Mouse (Mus musculus): ENCODE data around the gene Rps18. TPM values are rescaled to one million over a fixed set of nuclear protein-coding genes. Genes with fewer than 3 reads are reported as not detected.
"Not testable (repeated sequence)": the region's sequence is repeated elsewhere in the genome, so short reads cannot be mapped to it uniquely, and the experiment has no call there.

The Rps18 gene
- polyA plus RNA-seq, 1 experiment from 2014 or later: 1,837 TPM

GRCm38 (mm10) chr17:33952015-33952414, 3.8 kb downstream of the Rps18 start:
- not testable (repeated sequence) for H3K9me3 ChIP-seq; ATAC-seq (ENCODE audit: insufficient number of reproducible peaks, low FRiP score, low TSS enrichment, low read depth); H3K27me3 ChIP-seq; H3K9ac ChIP-seq
- Histone ChIP-seq H3K4me3 (peak overlapping the region; percentile 51), H3K4me2 (peak overlapping the region; percentile 89), H3K27ac (peak overlapping the region; percentile 92), H3K36me3 (peaks cover 55% of the 10 kb centered on the region), H3K4me1 (peaks cover 67% of the 10 kb centered on the region)
- WGBS: 76% methylated on average over 13 of the region's 13 CpGs

- peaks cover 62% of the 10 kb centered on the region for H3K4me1 ChIP-seq
- peak within 1 kb of the TSS; percentile 89 for H3K4me2 ChIP-seq
- ATAC-seq (ENCODE audit: insufficient number of reproducible peaks, low FRiP score, low TSS enrichment, low read depth): peak; percentile 80
Observed at GRCm38 (mm10) chr17:33951021-33951946, 4.5 kb downstream of the Rps18 start, which contains the start of gene B3galt4. TSS of gene B3galt4 (minus strand) at chr17:33951488.

GRCm38 (mm10) chr17:33950131-33950625, 5.6 kb downstream of the Rps18 start:
- WGBS: 75% methylated on average over 10 of the region's 10 CpGs
- H3K36me3 ChIP-seq: peaks cover 71% of the 10 kb centered on the region

More at GRCm38 (mm10) chr17:33951021-33951946, 4.5 kb downstream of the Rps18 start, which contains the start of gene B3galt4:
- WGBS: under 1% methylated on average over 45 of the region's 45 CpGs
- peak within 1 kb of the TSS; percentile 92 for H3K27ac ChIP-seq
- no peaks in the 10 kb centered on the region for H3K9me3 ChIP-seq
- H3K27me3 ChIP-seq: no peaks in the 10 kb centered on the region
- H3K4me3 ChIP-seq: peak within 1 kb of the TSS; percentile 51
- H3K9ac ChIP-seq: peak within 1 kb of the TSS; percentile 54
- peaks cover 61% of the 10 kb centered on the region for H3K36me3 ChIP-seq

GRCm38 (mm10) chr17:33948905-33949537, 6.8 kb downstream of the Rps18 start:
- H3K4me2 ChIP-seq: no peak overlapping the region
- peaks cover 80% of the 10 kb centered on the region for H3K36me3 ChIP-seq
- no peak overlapping the region for H3K27ac ChIP-seq
- H3K4me1 ChIP-seq: peaks cover 54% of the 10 kb centered on the region
- H3K4me3 ChIP-seq: no peak overlapping the region
- ATAC-seq (ENCODE audit: insufficient number of reproducible peaks, low FRiP score, low TSS enrichment, low read depth): no peak
- no peaks in the 10 kb centered on the region for H3K9me3 ChIP-seq
- 89% methylated on average over 19 of the region's 19 CpGs for WGBS
- H3K27me3 ChIP-seq: no peaks in the 10 kb centered on the region
- no peak overlapping the region for H3K9ac ChIP-seq

More at GRCm38 (mm10) chr17:33950131-33950625, 5.6 kb downstream of the Rps18 start:
- H3K9ac ChIP-seq: 0 out of 2 replicates have a peak overlapping the region, but pooled peaks have one; percentile 54
- H3K27ac ChIP-seq: peak overlapping the region; percentile 92
- H3K4me2 ChIP-seq: peak overlapping the region; percentile 89
- peak overlapping the region; percentile 51 for H3K4me3 ChIP-seq
- H3K27me3 ChIP-seq: no peaks in the 10 kb centered on the region
- ATAC-seq (ENCODE audit: insufficient number of reproducible peaks, low FRiP score, low TSS enrichment, low read depth): no peak
- no peaks in the 10 kb centered on the region for H3K9me3 ChIP-seq
- peaks cover 62% of the 10 kb centered on the region for H3K4me1 ChIP-seq

- H3K4me1 ChIP-seq: peaks cover 47% of the 10 kb centered on the region
- no peak overlapping the region for H3K27ac ChIP-seq
- ATAC-seq (ENCODE audit: insufficient number of reproducible peaks, low FRiP score, low TSS enrichment, low read depth): no peak
- 82% methylated on average over 22 of the region's 22 CpGs for WGBS
- H3K36me3 ChIP-seq: peaks cover 79% of the 10 kb centered on the region
- H3K4me2 ChIP-seq: no peak overlapping the region
- no peak overlapping the region for H3K9ac ChIP-seq
- H3K4me3 ChIP-seq: no peak overlapping the region
- no peaks in the 10 kb centered on the region for H3K27me3 ChIP-seq
- H3K9me3 ChIP-seq: no peaks in the 10 kb centered on the region
Observed at GRCm38 (mm10) chr17:33948090-33948904, 7.5 kb downstream of the Rps18 start.

- peaks cover 77% of the 10 kb centered on the region for H3K36me3 ChIP-seq
- 87% methylated on average over 10 of the region's 10 CpGs for WGBS
- no peak for ATAC-seq (ENCODE audit: insufficient number of reproducible peaks, low FRiP score, low TSS enrichment, low read depth)
- no peaks in the 10 kb centered on the region for H3K9me3 ChIP-seq
- peaks cover 40% of the 10 kb centered on the region for H3K4me1 ChIP-seq
- no peak overlapping the region for H3K27ac ChIP-seq
- no peak overlapping the region for H3K4me3 ChIP-seq
- H3K27me3 ChIP-seq: no peaks in the 10 kb centered on the region
- H3K4me2 ChIP-seq: no peak overlapping the region
- no peak overlapping the region for H3K9ac ChIP-seq
Observed at GRCm38 (mm10) chr17:33947430-33948089, 8.2 kb downstream of the Rps18 start.

GRCm38 (mm10) chr17:33943454-33943853, 12.3 kb downstream of the Rps18 start:
- no peak for ATAC-seq (ENCODE audit: insufficient number of reproducible peaks, low FRiP score, low TSS enrichment, low read depth)
- 94% methylated on average over 15 of the region's 15 CpGs for WGBS
- peaks cover 55% of the 10 kb centered on the region for H3K36me3 ChIP-seq

GRCm38 (mm10) chr17:33941381-33941780, 14.4 kb downstream of the Rps18 start:
- H3K4me1 ChIP-seq: peaks cover 23% of the 10 kb centered on the region

More at GRCm38 (mm10) chr17:33943454-33943853, 12.3 kb downstream of the Rps18 start:
- Histone ChIP-seq H3K4me2 (no peak overlapping the region), H3K4me3 (no peak overlapping the region), H3K9me3 (no peaks in the 10 kb centered on the region), H3K27me3 (no peaks in the 10 kb centered on the region), H3K4me1 (peaks cover 27% of the 10 kb centered on the region), H3K9ac (no peak overlapping the region), H3K27ac (no peak overlapping the region)

GRCm38 (mm10) chr17:33940981-33941380, 14.8 kb downstream of the Rps18 start:
- Histone ChIP-seq H3K36me3 (peaks cover 52% of the 10 kb centered on the region), H3K9ac (peak overlapping the region; percentile 79), H3K4me3 (peak overlapping the region; percentile 72), H3K4me1 (peaks cover 23% of the 10 kb centered on the region), H3K27me3 (no peaks in the 10 kb centered on the region), H3K27ac (no peak overlapping the region), H3K9me3 (no peaks in the 10 kb centered on the region), H3K4me2 (peak overlapping the region; percentile 93)
- WGBS: 2% methylated on average over 26 of the region's 26 CpGs
- ATAC-seq (ENCODE audit: insufficient number of reproducible peaks, low FRiP score, low TSS enrichment, low read depth): no peak

More at GRCm38 (mm10) chr17:33941381-33941780, 14.4 kb downstream of the Rps18 start:
- peak overlapping the region; percentile 79 for H3K9ac ChIP-seq
- peak overlapping the region; percentile 93 for H3K4me2 ChIP-seq
- H3K9me3 ChIP-seq: no peaks in the 10 kb centered on the region
- H3K27ac ChIP-seq: no peak overlapping the region
- H3K4me3 ChIP-seq: peak overlapping the region; percentile 72
- peaks cover 54% of the 10 kb centered on the region for H3K36me3 ChIP-seq
- H3K27me3 ChIP-seq: no peaks in the 10 kb centered on the region
- 53% methylated on average over 19 of the region's 19 CpGs for WGBS
- no peak for ATAC-seq (ENCODE audit: insufficient number of reproducible peaks, low FRiP score, low TSS enrichment, low read depth)

GRCm38 (mm10) chr17:33940206-33940805, 15.5 kb downstream of the Rps18 start, which contains the start of the genes Pfdn6 and Wdr46:
TSS of gene Pfdn6 (minus strand) at chr17:33940343.
TSS of gene Wdr46 (plus strand) at chr17:33940660.
- no peaks in the 10 kb centered on the region for H3K9me3 ChIP-seq
- H3K9ac ChIP-seq: peak within 1 kb of the TSS; percentile 79
- WGBS: under 1% methylated on average over 36 of the region's 36 CpGs
- H3K27ac ChIP-seq: peak within 1 kb of the TSS; percentile 74
- peak; percentile 84 for ATAC-seq (ENCODE audit: insufficient number of reproducible peaks, low FRiP score, low TSS enrichment, low read depth)
- H3K4me3 ChIP-seq: peak within 1 kb of the TSS; percentile 72
- H3K27me3 ChIP-seq: no peaks in the 10 kb centered on the region
- peaks cover 23% of the 10 kb centered on the region for H3K4me1 ChIP-seq
- H3K4me2 ChIP-seq: peak within 1 kb of the TSS; percentile 93
- H3K36me3 ChIP-seq: peaks cover 53% of the 10 kb centered on the region
